Mouse (Mus musculus): ENCODE measurements around the gene Fbxo42.
A peak's percentile ranks its signal among the peaks of the same experiment; 100 is the strongest.

The Fbxo42 gene

GRCm38 (mm10) chr4:141175783-141176182 lies 28.1 kb downstream of the Fbxo42 start:
- peak; percentile 19 for DNase-seq (ENCODE audit: low read depth, low spot score)

GRCm38 (mm10) chr4:141176328-141176838 lies 28.7 kb downstream of the Fbxo42 start:
- no peak for DNase-seq (ENCODE audit: low read depth, low spot score)

- no peak for DNase-seq (ENCODE audit: low read depth, low spot score)
Observed at GRCm38 (mm10) chr4:141178500-141178899, 30.8 kb downstream of the Fbxo42 start.

- no peak for DNase-seq (ENCODE audit: low read depth, low spot score)
Observed at GRCm38 (mm10) chr4:141180831-141181230, 33.1 kb downstream of the Fbxo42 start.

GRCm38 (mm10) chr4:141181981-141182380 lies 34.3 kb downstream of the Fbxo42 start:
- no peak for DNase-seq (ENCODE audit: low read depth, low spot score)

- DNase-seq (ENCODE audit: low read depth, low spot score) = no peak
Observed at GRCm38 (mm10) chr4:141183932-141184331, 36.2 kb downstream of the Fbxo42 start.

- DNase-seq (ENCODE audit: low read depth, low spot score) = no peak
Observed at GRCm38 (mm10) chr4:141184426-141184825, 36.7 kb downstream of the Fbxo42 start.

- no peak for DNase-seq (ENCODE audit: low read depth, low spot score)
Observed at GRCm38 (mm10) chr4:141186923-141187836, 39.5 kb downstream of the Fbxo42 start.

GRCm38 (mm10) chr4:141191294-141191693 lies 43.6 kb downstream of the Fbxo42 start:
- DNase-seq (ENCODE audit: low read depth, low spot score) = no peak

GRCm38 (mm10) chr4:141194553-141194952 lies 46.8 kb downstream of the Fbxo42 start:
- DNase-seq (ENCODE audit: low read depth, low spot score) = no peak

- DNase-seq (ENCODE audit: low read depth, low spot score) = no peak
Observed at GRCm38 (mm10) chr4:141196981-141197685, 49.4 kb downstream of the Fbxo42 start.

- DNase-seq (ENCODE audit: low read depth, low spot score) = no peak
Observed at GRCm38 (mm10) chr4:141197686-141198035, 49.9 kb downstream of the Fbxo42 start.

- no peak for DNase-seq (ENCODE audit: low read depth, low spot score)
Observed at GRCm38 (mm10) chr4:141200906-141201305, 53.2 kb downstream of the Fbxo42 start.

GRCm38 (mm10) chr4:141202192-141202591 lies 54.5 kb downstream of the Fbxo42 start:
- no peak for DNase-seq (ENCODE audit: low read depth, low spot score)

- DNase-seq (ENCODE audit: low read depth, low spot score) = peak; percentile 38
Observed at GRCm38 (mm10) chr4:141204580-141205061, 56.9 kb downstream of the Fbxo42 start.

- no peak for DNase-seq (ENCODE audit: low read depth, low spot score)
Observed at GRCm38 (mm10) chr4:141207081-141207480, 59.4 kb downstream of the Fbxo42 start.

GRCm38 (mm10) chr4:141210524-141211219 lies 63.0 kb downstream of the Fbxo42 start:
- no peak for DNase-seq (ENCODE audit: low read depth, low spot score)

GRCm38 (mm10) chr4:141211646-141212045 lies 63.9 kb downstream of the Fbxo42 start:
- DNase-seq (ENCODE audit: low read depth, low spot score) = no peak

- no peak for DNase-seq (ENCODE audit: low read depth, low spot score)
Observed at GRCm38 (mm10) chr4:141212892-141213291, 65.2 kb downstream of the Fbxo42 start.

- DNase-seq (ENCODE audit: low read depth, low spot score) = no peak
Observed at GRCm38 (mm10) chr4:141213342-141213741, 65.6 kb downstream of the Fbxo42 start.

GRCm38 (mm10) chr4:141213770-141214336 lies 66.1 kb downstream of the Fbxo42 start, which contains the start of gene Rsg1:
Gene Rsg1, plus strand, starts transcription at chr4:141213956.
- peak; percentile 96 for DNase-seq (ENCODE audit: low read depth, low spot score)
